Mouse (Mus musculus) bone marrow, adult 2 months (tissue): ENCODE results near the gene Etfb.

Experiments used
- CTCF ChIP-seq: fragments of 200-500 bp; IDR thresholded peaks from 2 replicates; pipeline ENCODE4 v1.5.1; 2011; ENCODE audit warnings: low read length, control low read depth; ENCODE audit not compliant: control insufficient read depth, insufficient read depth
- POLR2A ChIP-seq: fragments of 200-500 bp; IDR thresholded peaks from 2 replicates; pipeline ENCODE4 v1.6.1; 2011; ENCODE audit warnings: low read depth, mild to moderate bottlenecking, control low read depth, low read length, borderline replicate concordance; ENCODE audit not compliant: control insufficient read depth

DNA sequence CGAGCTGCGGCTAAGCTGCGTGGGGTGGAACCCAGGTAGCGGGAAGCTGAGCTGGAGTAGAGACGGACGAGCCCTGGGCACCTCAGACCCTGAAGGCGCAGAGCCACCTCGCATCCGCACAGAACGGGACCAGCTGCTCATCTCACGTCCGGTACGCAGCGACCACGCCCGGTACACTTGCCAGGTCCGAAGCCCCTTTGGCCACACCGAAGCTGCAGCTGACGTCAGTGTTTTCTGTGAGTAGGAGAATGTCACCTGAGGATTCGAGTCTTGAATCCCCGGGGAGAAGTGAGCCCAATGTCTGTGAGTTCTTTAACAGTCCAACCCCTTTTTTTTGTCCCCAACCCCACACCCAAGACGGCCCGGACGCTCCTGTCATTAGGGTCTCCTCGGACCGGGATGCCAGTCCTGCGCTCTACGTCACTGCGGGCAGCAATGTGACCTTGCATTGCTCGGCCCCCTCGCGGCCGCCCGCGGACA is 21.0 kb downstream of the Etfb start:
- TF ChIP-seq POLR2A (0 out of 2 replicates have a peak, but pooled peaks have one; percentile 9), CTCF (peak; percentile 25; the same call in 1 of the 2 replicates)
